Mouse (Mus musculus) liver, postnatal 0 days (tissue): ENCODE measurements at regions not wholly inside any gene's neighbourhood (a gene's known extent, or its start where the extent isn't known, plus 50 kb on each side); places are given as distances from the start of the nearest gene placed in this dataset.
A peak's percentile ranks its signal among the peaks of the same experiment; 100 is the strongest.
"Not testable (repeated sequence)": the region's sequence is repeated elsewhere in the genome, so short reads cannot be mapped to it uniquely, and the experiment has no call there.

ENCODE experiments used
- ATAC-seq: fragments of 200-750 bp; cut with Nextera tagmentation; 2 replicates; pipeline ENCODE4 v1.8.0; 2017; ENCODE audit warnings: mild to moderate bottlenecking, moderate library complexity
- DNase-seq: peaks from one replicate; pipeline ENCODE4 v3.0.0-alpha.2; 2016
- H3K27ac ChIP-seq: fragments of 300-500 bp; sonication (generic); 2 replicates; pipeline ENCODE4 v1.5.1; 2014; ENCODE audit warnings: antibody characterized with exemption, moderate library complexity, mild to moderate bottlenecking, low read depth
- H3K27me3 ChIP-seq: fragments of 300-500 bp; sonication (generic); 2 replicates; pipeline ENCODE4 v1.6.1; 2014; ENCODE audit warnings: low read length, control low read depth, mixed read lengths; ENCODE audit not compliant: insufficient read depth
- H3K36me3 ChIP-seq: fragments of 300-500 bp; sonication (generic); replicated peaks from 2 replicates; pipeline ENCODE4 v1.6.1; 2014; ENCODE audit warnings: mild to moderate bottlenecking, control low read depth, low read length, moderate library complexity, mixed read lengths; ENCODE audit not compliant: insufficient read depth
- H3K4me1 ChIP-seq: fragments of 300-500 bp; sonication (generic); 2 replicates; pipeline ENCODE4 v1.6.1; 2014; ENCODE audit warnings: antibody characterized with exemption, mild to moderate bottlenecking, control low read depth; ENCODE audit not compliant: insufficient read depth
- H3K4me2 ChIP-seq: fragments of 300-500 bp; sonication (generic); 2 replicates; pipeline ENCODE4 v1.6.1; 2014; ENCODE audit warnings: low read depth, mild to moderate bottlenecking, low read length, moderate library complexity, mixed read lengths
- H3K4me3 ChIP-seq: fragments of 300-500 bp; sonication (generic); 2 replicates; pipeline ENCODE4 v1.5.1; 2014; ENCODE audit warnings: low read depth, low read length
- H3K9ac ChIP-seq: fragments of 300-500 bp; sonication (generic); replicated peaks from 2 replicates; pipeline ENCODE4 v1.6.1; 2014; ENCODE audit warnings: mild to moderate bottlenecking, moderate library complexity
- H3K9me3 ChIP-seq: fragments of 300-500 bp; sonication (generic); 2 replicates; pipeline ENCODE4 v1.6.1; 2016; ENCODE audit warnings: mild to moderate bottlenecking, control low read depth, low read length, mixed read lengths
- CTCF ChIP-seq: sonication (generic); IDR thresholded peaks from 2 replicates; pipeline ENCODE4 v1.5.1; 2016; ENCODE audit warnings: antibody characterized with exemption, low read depth
- EP300 ChIP-seq: IDR thresholded peaks from 2 replicates; pipeline ENCODE4 v1.6.1; 2016; ENCODE audit warnings: antibody characterized with exemption, low read depth, mild to moderate bottlenecking
- whole genome bisulfite sequencing: fragments of 180-500 bp; shearing (Covaris S2); extraction: QIAGEN DNeasy Blood & Tissue Kit; methylation state at CpG from one replicate; pipeline ENCODE4 v1.1.7; 2014; ENCODE audit not compliant: insufficient replicate concordance; 5-methylcytosine and 5-hydroxymethylcytosine counted together

- no peaks in the 10 kb centered on the region for H3K36me3 ChIP-seq
- TF ChIP-seq CTCF (no peak), EP300 (no peak)
- DNase-seq, result peak; percentile 31
- H3K9ac ChIP-seq, result no peak overlapping the region
- no peak overlapping the region for H3K27ac ChIP-seq
- no peaks in the 10 kb centered on the region for H3K27me3 ChIP-seq
- H3K4me2 ChIP-seq, result no peak overlapping the region
- WGBS, result 23% methylated on average over 4 of the region's 4 CpGs
- no peaks in the 10 kb centered on the region for H3K9me3 ChIP-seq
- no peak overlapping the region for H3K4me3 ChIP-seq
- no peak; the same call in 1 of the 2 replicates for ATAC-seq
- no peaks in the 10 kb centered on the region for H3K4me1 ChIP-seq
Observed at GRCm38 (mm10) chr7:116620381-116620780, 116.2 kb downstream of the Nucb2 start.

- TF ChIP-seq CTCF, result no peak
- TF ChIP-seq EP300, result no peak
- H3K36me3 ChIP-seq, result no peaks in the 10 kb centered on the region
- no peak overlapping the region for H3K4me2 ChIP-seq
- no peaks in the 10 kb centered on the region for H3K4me1 ChIP-seq
- no peaks in the 10 kb centered on the region for H3K9me3 ChIP-seq
- WGBS, result 66% methylated on average over 3 of the region's 3 CpGs
- H3K4me3 ChIP-seq, result no peak overlapping the region
- ATAC-seq (no peak), DNase-seq (no peak)
- H3K9ac ChIP-seq, result no peak overlapping the region
- no peaks in the 10 kb centered on the region for H3K27me3 ChIP-seq
- no peak overlapping the region for H3K27ac ChIP-seq
Observed at GRCm38 (mm10) chr7:116633210-116633609, 129.0 kb downstream of the Nucb2 start.

DNA sequence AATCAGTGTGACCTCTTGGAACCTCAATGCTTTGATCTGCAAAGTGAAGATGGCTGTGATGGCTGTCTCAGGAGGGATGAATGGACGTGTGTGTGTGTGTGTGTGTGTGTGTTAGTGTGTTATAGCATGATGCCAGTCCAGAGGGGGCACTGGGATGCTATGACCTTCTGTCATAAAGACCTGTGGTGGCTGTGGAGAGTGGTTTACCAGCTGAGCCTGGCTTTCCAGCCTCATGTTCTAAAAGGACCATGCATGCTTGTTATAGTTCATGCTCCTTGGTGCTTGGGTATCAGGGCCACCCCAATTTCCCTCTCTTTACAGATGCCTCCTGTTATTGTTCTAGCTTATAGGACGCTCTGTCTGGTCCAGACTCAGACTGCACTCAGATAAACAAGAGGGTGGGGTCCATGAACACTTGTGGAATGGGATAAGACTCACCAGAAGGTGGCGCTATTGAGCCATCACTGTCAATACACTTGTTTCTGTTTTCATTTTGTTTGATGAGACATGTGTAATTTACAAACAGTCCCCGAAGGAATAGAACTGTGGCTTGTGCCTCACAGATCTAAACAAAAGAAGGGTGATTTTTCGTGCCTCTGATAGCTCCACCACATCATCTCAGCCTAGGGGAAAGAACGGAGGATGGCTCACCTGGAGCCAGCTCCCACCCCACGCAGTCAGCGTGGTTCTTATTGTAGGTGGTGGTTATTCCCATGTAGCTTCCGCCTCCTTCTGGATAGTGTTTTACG, 140.9 kb downstream of the Nucb2 start:
- DNase-seq (peak; percentile 62), ATAC-seq (no peak)
- H3K27me3 ChIP-seq, result no peaks in the 10 kb centered on the region
- no peaks in the 10 kb centered on the region for H3K4me1 ChIP-seq
- WGBS, result 53% methylated on average over 10 of the region's 10 CpGs
- TF ChIP-seq CTCF (peak; percentile 77), EP300 (no peak)
- no peak overlapping the region for H3K9ac ChIP-seq
- no peaks in the 10 kb centered on the region for H3K36me3 ChIP-seq
- no peaks in the 10 kb centered on the region for H3K9me3 ChIP-seq
- no peak overlapping the region for H3K4me2 ChIP-seq
- H3K4me3 ChIP-seq, result no peak overlapping the region
- H3K27ac ChIP-seq, result no peak overlapping the region

DNA sequence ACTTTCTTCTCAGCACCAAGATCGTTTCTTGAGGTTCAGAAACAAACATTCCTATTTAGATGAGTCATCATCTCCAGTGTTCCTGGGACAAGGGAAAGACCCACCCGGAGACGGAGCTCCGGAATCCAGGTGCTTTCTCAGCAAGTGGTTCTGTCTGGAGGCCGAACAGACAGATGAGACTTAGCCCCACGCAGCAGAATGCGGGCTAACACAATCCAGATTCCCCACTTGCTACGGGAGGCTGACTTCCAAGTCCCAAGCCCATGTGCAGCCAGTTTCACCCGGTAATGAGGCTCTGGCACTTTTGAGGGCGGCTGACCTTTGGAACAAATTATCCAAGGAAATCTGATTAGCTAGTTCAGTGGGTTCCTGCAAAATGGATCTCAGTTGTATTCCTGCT, 150.3 kb downstream of the Nucb2 start:
- Histone ChIP-seq H3K27ac (no peak overlapping the region), H3K36me3 (no peaks in the 10 kb centered on the region), H3K9ac (no peak overlapping the region), H3K27me3 (no peaks in the 10 kb centered on the region), H3K4me3 (no peak overlapping the region), H3K9me3 (no peaks in the 10 kb centered on the region), H3K4me1 (no peaks in the 10 kb centered on the region), H3K4me2 (no peak overlapping the region)
- ATAC-seq (no peak), DNase-seq (no peak)
- 77% methylated on average over 10 of the region's 10 CpGs for WGBS
- no peak for TF ChIP-seq EP300
- TF ChIP-seq CTCF, result no peak

DNA sequence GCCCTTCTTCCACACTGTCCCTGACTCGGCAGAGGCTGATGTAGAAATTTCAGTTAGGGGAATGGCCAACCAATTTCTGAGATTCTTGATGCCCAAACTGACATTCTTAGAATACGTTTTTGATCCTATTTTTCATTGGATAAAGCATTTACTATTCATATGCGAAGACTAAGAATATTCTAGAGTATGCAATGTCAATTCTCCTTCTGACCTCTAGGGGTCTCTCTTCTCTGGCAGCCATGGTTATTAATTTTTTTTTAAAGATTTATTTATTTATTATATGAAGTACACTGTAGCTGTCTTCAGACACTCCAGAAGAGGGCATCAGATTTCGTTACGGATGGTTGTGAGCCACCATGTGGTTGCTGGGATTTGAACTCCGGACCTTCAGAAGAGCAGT, 152.9 kb downstream of the Nucb2 start:
- DNase-seq, H3K4me3 ChIP-seq, ATAC-seq, H3K27me3 ChIP-seq, H3K27ac ChIP-seq, H3K36me3 ChIP-seq, H3K9me3 ChIP-seq, H3K4me1 ChIP-seq, H3K4me2 ChIP-seq, H3K9ac ChIP-seq: not testable (repeated sequence)
- WGBS, result 80% methylated on average over 6 of the region's 6 CpGs
- TF ChIP-seq CTCF, result 0 out of 2 replicates have a peak, but pooled peaks have one; percentile 8

DNA sequence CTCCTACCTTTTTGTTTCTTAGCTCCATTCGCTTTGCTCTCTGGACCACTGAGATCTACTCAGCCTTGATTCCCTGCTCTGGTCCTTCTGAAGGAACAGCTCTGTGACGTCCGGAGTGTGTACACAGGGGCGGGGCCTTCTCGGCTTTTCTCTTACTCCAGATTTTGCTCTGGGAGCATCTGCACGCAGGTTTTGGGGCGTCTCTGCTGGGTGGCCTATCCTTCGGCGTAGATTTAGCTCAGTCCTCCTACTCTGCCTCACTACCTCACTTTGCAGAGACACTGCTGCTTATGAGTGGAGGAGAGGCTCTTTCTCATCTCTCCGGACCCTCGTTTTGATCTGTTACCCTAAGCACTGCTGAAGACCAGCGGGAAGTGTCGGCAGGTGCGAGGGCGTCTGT, 161.4 kb downstream of the Nucb2 start:
- H3K4me2 ChIP-seq, result no peak overlapping the region
- H3K9me3 ChIP-seq, result no peaks in the 10 kb centered on the region
- no peak overlapping the region for H3K4me3 ChIP-seq
- WGBS, result 83% methylated on average over 15 of the region's 15 CpGs
- H3K27me3 ChIP-seq, result no peaks in the 10 kb centered on the region
- ATAC-seq (no peak), DNase-seq (no peak)
- H3K36me3 ChIP-seq, result no peaks in the 10 kb centered on the region
- H3K9ac ChIP-seq, result no peak overlapping the region
- no peak overlapping the region for H3K27ac ChIP-seq
- H3K4me1 ChIP-seq, result no peaks in the 10 kb centered on the region
- TF ChIP-seq CTCF, result no peak
- TF ChIP-seq EP300, result no peak
